Mouse (Mus musculus) limb, embryonic 12.5 days (tissue): ENCODE data around the gene Zfp580. TPM values are rescaled to one million over a fixed set of nuclear protein-coding genes. Genes with fewer than 3 reads are reported as not detected.
"Not testable (repeated sequence)": the region's sequence is repeated elsewhere in the genome, so short reads cannot be mapped to it uniquely, and the experiment has no call there.

ENCODE experiments used
- ATAC-seq: fragments of 200-750 bp; cut with Nextera tagmentation; 2 replicates; pipeline ENCODE4 v1.8.0; 2017; ENCODE audit warnings: low read depth, moderate TSS enrichment; ENCODE audit not compliant: insufficient number of reproducible peaks, insufficient read depth, low FRiP score, low TSS enrichment
- H3K27ac ChIP-seq: fragments of 300-500 bp; sonication (generic); 2 replicates; pipeline ENCODE4 v1.5.1; 2016; ENCODE audit warnings: mild to moderate bottlenecking, moderate library complexity
- H3K27me3 ChIP-seq: fragments of 300-500 bp; sonication (generic); 2 replicates; pipeline ENCODE4 v1.6.1; 2016; ENCODE audit warnings: mild to moderate bottlenecking, moderate library complexity
- H3K36me3 ChIP-seq: fragments of 300-500 bp; sonication (generic); 2 replicates; pipeline ENCODE4 v1.6.1; 2016; ENCODE audit warnings: mild to moderate bottlenecking, moderate library complexity
- H3K4me1 ChIP-seq: fragments of 300-500 bp; sonication (generic); replicated peaks from 2 replicates; pipeline ENCODE4 v1.6.1; 2016
- H3K4me2 ChIP-seq: fragments of 300-500 bp; sonication (generic); 2 replicates; pipeline ENCODE4 v1.6.1; 2016; ENCODE audit warnings: mild to moderate bottlenecking, moderate library complexity
- H3K4me3 ChIP-seq: fragments of 300-500 bp; sonication (generic); replicated peaks from 2 replicates; pipeline ENCODE4 v1.5.1; 2016; ENCODE audit warnings: mild to moderate bottlenecking
- H3K9ac ChIP-seq: fragments of 300-500 bp; sonication (generic); replicated peaks from 2 replicates; pipeline ENCODE4 v1.6.1; 2016; ENCODE audit warnings: mild to moderate bottlenecking, moderate library complexity
- H3K9me3 ChIP-seq: fragments of 300-500 bp; sonication (generic); 2 replicates; pipeline ENCODE4 v1.6.1; 2016; ENCODE audit warnings: mild to moderate bottlenecking, moderate library complexity
- WGBS: fragments of 180-500 bp; shearing (Covaris S2); methylation state at CpG from one replicate; pipeline ENCODE4 v1.1.7; 2016; 5-methylcytosine and 5-hydroxymethylcytosine counted together
- polyA plus RNA-seq: library from polyadenylated mRNA; unstranded; fragments of >200 nt; fragmentation: Nextera tagmentation; extraction: Ambion mirVana; gene quantifications from 2 replicates; pipeline ENCODE4 v1.2.1, GENCODE M21; 2016

Gene Zfp580
- polyA plus RNA-seq, 1 experiment from 2014 or later, result 29.3 TPM

DNA sequence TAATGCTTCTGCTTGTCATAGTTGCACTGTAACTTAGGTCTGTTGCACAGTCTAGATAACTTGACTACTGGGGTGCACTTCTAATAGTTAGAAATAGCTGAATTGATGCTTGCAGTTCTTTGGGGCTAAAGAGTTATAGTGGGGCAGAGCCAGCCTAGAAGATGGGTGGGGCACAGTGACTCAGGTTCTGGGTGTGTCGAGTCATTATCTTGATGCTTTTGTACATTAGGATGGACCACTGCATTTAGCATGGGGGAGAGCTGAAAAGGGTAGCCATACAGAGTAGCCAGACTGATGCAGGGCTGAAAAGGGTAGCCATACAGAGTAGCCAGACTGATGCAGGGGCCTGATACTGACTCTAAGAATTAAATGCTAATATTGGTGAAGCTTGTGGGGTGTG is 22.2 kb downstream of the Zfp580 start:
- no peak overlapping the region for H3K4me3 ChIP-seq
- H3K27ac ChIP-seq, result no peak overlapping the region
- WGBS, result 84% methylated on average over 1 of the region's 1 CpGs
- no peaks in the 10 kb centered on the region for H3K9me3 ChIP-seq
- peaks cover 98% of the 10 kb centered on the region for H3K36me3 ChIP-seq
- no peaks in the 10 kb centered on the region for H3K4me1 ChIP-seq
- no peak for ATAC-seq
- H3K4me2 ChIP-seq, result no peak overlapping the region
- H3K9ac ChIP-seq, result no peak overlapping the region; the same call in 1 of the 2 replicates
- no peaks in the 10 kb centered on the region for H3K27me3 ChIP-seq

DNA sequence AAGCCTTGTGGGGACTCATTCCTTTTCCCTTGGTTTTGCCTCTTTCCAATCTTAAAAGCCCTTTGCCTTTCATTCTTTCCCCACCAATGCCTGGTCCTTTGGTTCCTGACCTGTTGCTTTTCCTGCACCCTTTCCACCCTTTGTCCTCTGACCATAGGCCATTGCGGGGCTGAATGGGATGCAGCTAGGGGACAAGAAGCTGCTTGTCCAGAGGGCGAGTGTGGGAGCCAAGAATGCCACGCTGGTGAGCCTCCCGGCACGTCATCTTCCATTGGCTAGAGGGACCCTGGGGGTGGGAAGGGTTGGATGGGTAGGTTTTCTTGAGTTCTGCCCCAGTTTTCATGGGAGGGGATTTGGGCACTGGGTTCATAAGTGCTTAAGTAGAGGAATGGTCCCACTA is 23.6 kb downstream of the Zfp580 start:
- Histone ChIP-seq H3K9ac (no peak overlapping the region), H3K9me3 (no peaks in the 10 kb centered on the region), H3K4me2 (no peak overlapping the region), H3K27me3 (no peaks in the 10 kb centered on the region), H3K4me3 (no peak overlapping the region), H3K27ac (no peak overlapping the region), H3K36me3 (peaks cover 91% of the 10 kb centered on the region), H3K4me1 (no peaks in the 10 kb centered on the region)
- no peak for ATAC-seq
- 95% methylated on average over 5 of the region's 5 CpGs for WGBS

DNA sequence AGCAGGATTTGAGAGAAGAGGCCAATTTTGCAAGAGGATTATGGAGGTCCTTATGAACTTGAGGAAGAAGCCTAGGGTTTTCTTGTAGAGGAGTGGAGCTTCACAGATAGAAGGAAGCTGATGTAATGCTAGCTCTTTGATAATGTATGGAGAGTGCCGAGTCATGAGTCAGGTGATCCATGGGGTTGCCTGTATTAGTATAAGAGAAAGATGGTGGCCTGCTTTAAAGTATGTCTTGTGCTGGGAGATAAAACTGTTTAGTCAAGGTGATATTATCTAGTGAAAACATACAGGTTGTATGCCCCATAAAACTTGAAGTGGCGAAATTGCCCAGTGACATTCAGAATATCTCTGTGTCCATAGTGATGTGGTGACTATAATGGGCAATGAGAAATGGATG is 25.6 kb downstream of the Zfp580 start:
- no peak overlapping the region for H3K4me2 ChIP-seq
- 88% methylated on average over 2 of the region's 2 CpGs for WGBS
- ATAC-seq, result no peak
- H3K9ac ChIP-seq, result no peak overlapping the region
- peaks cover 72% of the 10 kb centered on the region for H3K36me3 ChIP-seq
- no peak overlapping the region for H3K27ac ChIP-seq
- H3K4me3 ChIP-seq, result no peak overlapping the region
- no peaks in the 10 kb centered on the region for H3K9me3 ChIP-seq
- no peaks in the 10 kb centered on the region for H3K27me3 ChIP-seq
- peaks cover 12% of the 10 kb centered on the region for H3K4me1 ChIP-seq

DNA sequence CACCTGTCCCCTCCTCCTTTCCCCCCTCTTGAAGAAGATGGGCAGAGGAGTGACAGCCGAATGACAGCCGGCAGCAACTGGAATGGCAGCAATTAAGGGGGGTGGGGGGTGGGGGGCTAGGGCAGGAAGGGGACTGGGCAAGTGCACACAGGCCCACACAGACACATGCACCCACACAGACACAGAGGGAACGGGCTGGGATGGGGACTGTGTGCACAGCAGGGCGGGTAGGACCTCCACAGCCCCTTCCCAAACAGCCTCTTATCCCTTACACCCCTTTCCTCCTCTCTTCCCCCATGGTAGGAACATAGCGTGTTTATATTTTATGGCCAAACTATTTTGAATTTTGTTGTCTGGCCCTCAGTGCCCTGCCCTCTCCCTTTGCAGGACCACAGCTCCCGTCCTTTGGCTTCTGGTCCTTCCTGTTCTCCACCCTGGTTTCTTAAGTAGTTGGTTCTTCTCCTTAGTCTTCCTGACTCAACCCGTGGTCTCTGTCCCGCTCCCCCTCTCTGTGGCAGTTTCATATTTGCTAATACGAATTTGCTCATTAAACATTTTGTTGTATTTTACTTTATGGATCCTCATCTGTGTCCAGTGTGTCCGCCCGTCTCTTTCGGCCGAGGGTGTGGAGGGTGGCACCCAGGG is 28.1 kb downstream of the Zfp580 start:
- 44% methylated on average over 10 of the region's 13 CpGs for WGBS
- H3K36me3 ChIP-seq, result peaks cover 66% of the 10 kb centered on the region
- ATAC-seq, result peak; percentile 34; the same call in 1 of the 2 replicates

DNA sequence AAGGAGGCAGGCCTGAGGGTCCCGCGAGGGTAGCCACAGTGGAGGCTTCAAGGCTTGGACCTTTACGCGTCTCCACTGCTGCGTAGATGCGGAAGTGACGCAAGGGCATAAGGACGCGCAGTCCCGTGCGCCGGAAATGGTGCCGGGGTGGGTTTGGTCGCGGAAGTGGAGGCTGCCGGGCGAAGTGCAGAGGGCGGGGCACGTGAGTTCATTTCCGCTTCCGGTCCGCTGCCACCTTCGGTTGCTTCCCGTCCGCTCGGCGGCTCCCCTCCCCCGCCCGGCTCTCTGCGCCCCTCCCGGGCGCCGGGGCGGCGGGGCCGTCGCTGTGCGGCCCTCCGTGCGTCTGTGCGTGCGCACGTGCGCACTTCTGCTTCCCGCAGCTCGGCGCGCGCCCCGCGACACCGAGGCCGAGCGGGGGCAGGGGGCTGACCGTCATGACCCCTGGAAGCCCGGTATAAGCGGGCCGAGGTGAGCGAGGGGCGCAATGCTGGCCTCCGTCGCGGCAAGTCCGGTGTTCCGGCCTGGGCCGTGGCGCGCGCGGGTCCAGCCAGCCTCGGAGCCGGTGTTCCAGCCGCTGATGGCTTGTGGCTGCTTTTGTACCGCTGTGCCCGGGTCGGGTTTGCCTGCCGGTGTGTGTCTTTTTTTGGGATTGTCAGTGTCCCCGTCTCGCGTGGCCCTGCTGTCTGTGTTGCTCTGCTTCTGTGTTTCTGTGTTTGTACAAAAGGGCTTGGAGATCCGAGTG is 28.8 kb downstream of the Zfp580 start, which contains the start of gene Epn1:
Epn1 (plus strand) TSS at position 226 of the 742 bp plus-strand sequence.
- H3K4me2 ChIP-seq, result peak within 1 kb of the TSS; percentile 69
- under 1% methylated on average over 81 of the region's 81 CpGs for WGBS
- H3K9ac ChIP-seq, result peak within 1 kb of the TSS; percentile 98
- H3K9me3 ChIP-seq, result no peaks in the 10 kb centered on the region
- peak; percentile 90 for ATAC-seq
- H3K4me3 ChIP-seq, result peak within 1 kb of the TSS; percentile 98
- H3K4me1 ChIP-seq, result peaks cover 14% of the 10 kb centered on the region
- H3K36me3 ChIP-seq, result peaks cover 65% of the 10 kb centered on the region
- H3K27ac ChIP-seq, result peak within 1 kb of the TSS; percentile 94
- H3K27me3 ChIP-seq, result no peaks in the 10 kb centered on the region

More for the DNA sequence above, 28.1 kb downstream of the Zfp580 start:
- not testable (repeated sequence) for H3K27me3 ChIP-seq, H3K9me3 ChIP-seq
- H3K4me2 ChIP-seq, result peak overlapping the region; percentile 69
- peak overlapping the region; percentile 78 for H3K27ac ChIP-seq
- 0 out of 2 replicates have a peak overlapping the region, but pooled peaks have one; percentile 98 for H3K9ac ChIP-seq
- H3K4me3 ChIP-seq, result peak overlapping the region; percentile 98
- peaks cover 14% of the 10 kb centered on the region for H3K4me1 ChIP-seq

DNA sequence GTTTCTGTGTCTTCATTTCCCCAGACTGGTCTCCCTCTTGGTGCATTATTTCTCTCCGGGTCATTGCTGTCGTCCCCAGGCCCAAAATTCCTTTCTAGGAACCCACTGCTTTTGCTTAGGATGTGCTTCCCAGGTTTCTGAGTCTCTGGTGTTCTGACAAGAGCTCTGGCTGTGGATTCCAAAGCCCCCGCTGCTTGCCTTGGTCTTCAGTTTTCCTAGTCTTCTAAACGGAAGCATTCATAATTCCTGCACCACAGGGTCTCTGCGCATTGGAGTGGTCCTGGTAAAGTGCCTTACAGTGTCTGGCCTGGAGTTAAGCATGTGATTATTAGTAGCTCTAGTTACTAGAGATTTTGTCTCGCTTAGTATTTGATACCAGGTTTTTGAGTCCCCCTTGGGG is 29.5 kb downstream of the Zfp580 start:
- no peaks in the 10 kb centered on the region for H3K27me3 ChIP-seq
- H3K36me3 ChIP-seq, result peaks cover 65% of the 10 kb centered on the region
- peak overlapping the region; percentile 98 for H3K9ac ChIP-seq
- H3K27ac ChIP-seq, result peak overlapping the region; percentile 94
- H3K9me3 ChIP-seq, result no peaks in the 10 kb centered on the region
- no peak for ATAC-seq
- H3K4me1 ChIP-seq, result peaks cover 14% of the 10 kb centered on the region
- peak overlapping the region; percentile 69 for H3K4me2 ChIP-seq
- H3K4me3 ChIP-seq, result peak overlapping the region; percentile 98
- WGBS, result 12% methylated on average over 6 of the region's 6 CpGs

DNA sequence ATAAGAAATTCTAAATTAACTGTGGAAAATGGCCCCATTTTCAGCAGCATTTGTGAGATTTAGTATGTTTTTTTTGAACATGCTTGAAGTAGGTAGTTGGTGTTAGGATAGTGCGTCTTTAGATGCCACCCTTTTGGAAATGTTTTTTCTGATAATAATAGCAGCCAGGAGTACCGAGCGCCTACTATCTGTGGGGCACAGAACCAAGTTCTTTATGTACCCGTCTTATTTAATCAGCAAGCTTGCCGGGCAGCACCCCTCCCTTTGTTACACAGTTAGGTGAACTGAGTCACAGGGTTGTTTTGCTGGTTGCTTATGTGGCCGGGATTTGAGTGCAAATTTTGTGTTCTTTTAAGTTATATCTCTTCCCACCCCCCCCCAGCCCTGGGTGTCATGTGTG is 29.9 kb downstream of the Zfp580 start:
- peaks cover 18% of the 10 kb centered on the region for H3K4me1 ChIP-seq
- H3K9me3 ChIP-seq, result no peaks in the 10 kb centered on the region
- H3K4me2 ChIP-seq, result peak overlapping the region; percentile 69
- WGBS, result 74% methylated on average over 6 of the region's 6 CpGs
- peak overlapping the region; percentile 98 for H3K9ac ChIP-seq
- ATAC-seq, result no peak
- no peaks in the 10 kb centered on the region for H3K27me3 ChIP-seq
- H3K36me3 ChIP-seq, result peaks cover 65% of the 10 kb centered on the region
- peak overlapping the region; percentile 98 for H3K4me3 ChIP-seq
- no peak overlapping the region for H3K27ac ChIP-seq

DNA sequence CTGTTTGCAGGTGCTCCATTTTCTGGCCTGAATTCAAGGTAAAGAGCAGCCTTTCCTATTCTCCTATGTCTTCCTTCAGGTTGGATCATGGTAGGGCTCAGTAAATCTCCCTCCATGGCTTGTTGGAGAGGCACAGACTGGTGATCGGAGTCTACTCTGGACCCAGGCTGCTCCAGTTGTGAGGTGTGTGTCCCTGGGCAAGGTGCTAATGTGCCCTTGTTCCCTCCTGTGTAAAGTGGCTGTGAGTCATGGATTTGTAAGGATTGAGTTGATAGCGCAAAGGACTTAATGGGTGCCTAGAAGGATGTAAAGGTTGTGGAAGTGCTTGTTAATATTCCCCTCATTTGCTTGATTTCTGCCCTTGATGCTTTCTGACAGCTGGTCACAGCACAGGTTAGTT is 30.6 kb downstream of the Zfp580 start:
- Histone ChIP-seq H3K9ac (no peak overlapping the region), H3K36me3 (peaks cover 63% of the 10 kb centered on the region), H3K27me3 (no peaks in the 10 kb centered on the region), H3K9me3 (no peaks in the 10 kb centered on the region), H3K4me3 (no peak overlapping the region), H3K4me1 (peaks cover 21% of the 10 kb centered on the region), H3K27ac (no peak overlapping the region), H3K4me2 (peak overlapping the region; percentile 69; the same call in 1 of the 2 replicates)
- ATAC-seq, result no peak
- WGBS, result 97% methylated on average over 2 of the region's 2 CpGs

DNA sequence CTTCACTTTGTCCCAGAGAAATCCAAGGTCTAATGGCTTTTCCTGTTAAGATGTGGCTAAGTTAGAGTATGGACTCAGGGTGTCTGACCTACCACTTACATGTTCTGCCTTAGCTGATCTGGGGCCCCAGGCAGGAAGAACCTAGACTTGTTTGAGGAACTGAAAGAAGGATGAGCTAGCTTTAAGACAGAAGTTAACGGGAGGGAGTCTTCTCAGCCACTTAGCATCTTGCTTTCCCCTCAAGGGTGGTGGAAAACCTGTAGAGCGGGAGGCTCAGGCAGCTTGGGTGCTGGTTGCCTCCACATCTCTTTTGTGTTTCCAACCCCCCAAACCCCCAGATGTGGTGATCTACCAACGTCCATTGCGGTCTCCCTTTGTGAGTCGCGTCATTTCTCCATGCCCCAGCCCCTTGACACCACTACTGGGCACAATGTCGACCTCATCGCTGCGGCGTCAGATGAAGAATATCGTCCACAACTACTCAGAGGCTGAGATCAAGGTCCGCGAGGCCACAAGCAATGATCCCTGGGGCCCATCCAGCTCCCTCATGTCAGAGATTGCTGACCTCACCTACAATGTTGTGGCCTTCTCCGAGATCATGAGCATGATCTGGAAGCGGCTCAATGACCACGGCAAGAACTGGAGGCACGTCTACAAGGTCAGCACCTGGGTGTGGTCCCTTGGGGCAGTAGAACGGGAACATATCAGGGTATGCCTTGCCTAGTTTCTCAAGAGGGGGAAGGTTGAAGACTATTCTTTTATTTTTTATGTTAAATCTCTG is 32.2 kb downstream of the Zfp580 start:
- peaks cover 29% of the 10 kb centered on the region for H3K4me1 ChIP-seq
- no peak overlapping the region for H3K27ac ChIP-seq
- no peak for ATAC-seq
- no peak overlapping the region for H3K4me2 ChIP-seq
- no peaks in the 10 kb centered on the region for H3K9me3 ChIP-seq
- H3K4me3 ChIP-seq, result no peak overlapping the region
- peaks cover 62% of the 10 kb centered on the region for H3K36me3 ChIP-seq
- 92% methylated on average over 18 of the region's 18 CpGs for WGBS
- H3K27me3 ChIP-seq, result no peaks in the 10 kb centered on the region
- no peak overlapping the region for H3K9ac ChIP-seq

DNA sequence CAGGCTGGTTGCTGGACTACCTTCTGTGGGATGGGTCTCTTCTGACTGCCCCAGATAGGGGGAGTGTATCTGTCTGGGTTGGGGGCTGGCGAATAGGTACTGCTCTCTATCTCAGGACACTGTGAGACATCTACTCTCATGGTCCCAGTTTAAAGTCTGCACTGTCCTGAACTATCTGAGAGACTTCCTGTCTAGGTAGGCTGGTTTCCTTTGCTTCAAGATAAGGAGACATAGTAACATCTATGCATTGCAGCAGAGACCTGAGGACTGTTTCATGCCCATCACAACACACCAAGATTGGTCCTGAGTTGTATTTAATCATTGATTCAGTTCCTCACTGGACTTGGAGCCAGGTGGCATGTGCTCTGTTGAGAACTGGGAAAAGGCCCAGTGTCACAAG is 34.2 kb downstream of the Zfp580 start:
- H3K4me3 ChIP-seq, result no peak overlapping the region
- no peak overlapping the region for H3K4me2 ChIP-seq
- H3K9me3 ChIP-seq, result no peaks in the 10 kb centered on the region
- H3K36me3 ChIP-seq, result peaks cover 71% of the 10 kb centered on the region
- no peak overlapping the region for H3K27ac ChIP-seq
- H3K4me1 ChIP-seq, result peaks cover 29% of the 10 kb centered on the region
- H3K27me3 ChIP-seq, result no peaks in the 10 kb centered on the region
- H3K9ac ChIP-seq, result no peak overlapping the region
- WGBS, result 100% methylated on average over 1 of the region's 1 CpGs
- ATAC-seq, result no peak; the same call in 1 of the 2 replicates

DNA sequence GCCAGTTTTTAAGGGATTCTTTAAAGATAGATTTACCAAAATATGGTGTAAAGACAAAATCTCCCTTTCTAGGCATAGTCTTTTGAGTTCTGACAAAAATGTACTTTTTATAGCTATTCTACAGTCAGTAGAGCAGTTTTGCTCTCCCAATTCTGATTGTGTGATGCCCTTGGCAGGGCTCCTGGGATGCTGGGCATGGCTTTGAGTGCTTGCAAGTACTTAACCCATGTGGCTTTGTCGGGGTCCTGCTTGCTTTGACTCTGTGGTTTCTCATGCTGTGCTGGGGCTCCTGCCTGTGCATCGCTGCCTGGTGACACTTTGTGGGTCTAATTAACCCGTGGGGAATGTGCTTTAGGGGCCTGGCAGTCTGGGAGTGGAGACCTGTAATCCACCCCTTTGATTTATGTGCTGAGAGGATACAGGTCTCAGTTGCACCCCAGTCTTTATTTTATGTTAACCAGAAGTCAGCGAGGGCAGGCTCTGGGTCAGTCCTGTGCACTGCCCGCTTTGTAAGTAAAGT is 35.6 kb downstream of the Zfp580 start:
- Histone ChIP-seq H3K36me3 (peaks cover 84% of the 10 kb centered on the region), H3K4me2 (no peak overlapping the region), H3K9ac (no peak overlapping the region), H3K4me3 (no peak overlapping the region), H3K27ac (no peak overlapping the region), H3K4me1 (peaks cover 17% of the 10 kb centered on the region), H3K27me3 (no peaks in the 10 kb centered on the region), H3K9me3 (no peaks in the 10 kb centered on the region)
- ATAC-seq, result no peak
- 25% methylated on average over 5 of the region's 5 CpGs for WGBS
